Mouse (Mus musculus) mouse embryonic stem cell (cell line): ENCODE data around the gene Pars2.

Experiments used
- in situ Hi-C, 2 experiments: fragments of 300-500 bp; cut with MboI; formaldehyde crosslinking; loops; 1 replicate in 1 of 2; 3 replicates in 1 of 2; pipeline ENCODE4 v1.14.3; 2019 to 2020; ENCODE audit warnings: low sequenced_read_pairs in 2 of 2, low pct_unique_long_range_greater_than_20kb in 1 of 2, mixed read lengths in 1 of 2; ENCODE audit not compliant: unreplicated experiment in 1 of 2

The Pars2 gene

DNA sequence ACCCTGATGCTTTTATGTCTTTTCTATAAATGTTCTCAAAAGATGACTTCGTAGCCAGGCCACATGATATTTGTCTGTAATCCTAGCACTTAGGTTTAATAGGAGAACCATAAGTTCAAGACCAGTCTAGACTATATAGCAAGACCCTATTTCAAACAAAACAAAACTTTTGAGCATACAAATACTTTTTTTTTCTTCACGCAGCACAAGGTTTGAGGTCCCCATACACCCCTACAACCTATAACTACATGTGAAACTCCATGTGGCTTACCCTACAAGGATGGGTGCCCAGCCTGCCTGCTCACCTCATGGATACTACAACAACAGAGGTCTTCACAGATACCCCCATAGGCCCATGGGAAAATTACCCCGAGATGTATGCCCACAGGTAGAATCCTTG, 28.3 kb downstream of the Pars2 start:
- in situ Hi-C loops: no loop called here

DNA sequence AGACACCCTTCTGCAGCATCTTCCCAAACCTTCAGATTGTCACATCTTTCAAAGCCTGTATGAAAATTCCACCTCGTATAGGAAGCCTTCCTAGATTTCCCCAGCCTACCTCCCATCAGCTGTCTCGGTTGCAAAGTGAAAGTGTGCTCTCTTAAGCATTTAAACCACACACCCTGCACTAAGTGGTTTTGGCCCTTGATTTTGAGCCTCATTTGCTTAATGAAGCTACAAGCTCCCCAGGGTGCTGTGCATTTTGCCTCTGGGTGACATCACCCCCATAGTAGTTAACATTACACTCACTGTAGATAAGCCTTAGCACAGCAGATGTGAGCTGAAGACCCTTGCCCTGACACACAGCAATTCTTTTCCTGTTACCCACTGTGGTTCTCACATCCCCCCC, 30.1 kb downstream of the Pars2 start:
- in situ Hi-C loops: no loop called here

DNA sequence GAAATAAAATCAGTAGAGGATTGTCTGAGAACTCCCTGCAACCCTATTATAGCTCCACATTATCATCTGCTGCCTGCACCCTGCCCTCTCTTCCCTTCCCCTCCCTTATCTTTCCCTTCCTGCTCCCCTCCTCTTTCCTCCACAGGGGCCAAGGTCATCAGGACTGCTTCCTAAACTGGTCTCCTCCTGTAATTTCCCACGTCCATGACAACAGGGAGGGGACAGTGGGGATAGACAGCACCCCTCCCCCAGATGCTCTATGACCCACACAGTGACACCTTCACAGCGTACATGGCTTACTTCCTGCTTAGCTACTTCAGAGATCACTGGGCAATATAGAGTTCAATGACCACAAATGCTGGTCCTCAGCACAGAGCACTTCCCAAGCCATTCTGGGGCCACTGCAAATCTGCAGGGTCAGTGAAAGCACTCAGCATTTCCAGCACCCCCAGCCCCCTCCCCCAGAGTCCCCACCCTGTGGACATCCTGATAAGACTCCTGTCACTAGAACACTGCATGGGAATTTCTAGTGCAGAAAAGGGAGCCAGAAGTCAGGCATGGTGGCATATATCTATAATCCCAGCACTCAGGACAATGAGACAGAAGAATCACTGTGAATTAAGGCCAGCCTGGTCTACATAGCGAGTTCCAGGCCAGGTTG, 37.9 kb downstream of the Pars2 start:
- in situ Hi-C loops: no loop called here

DNA sequence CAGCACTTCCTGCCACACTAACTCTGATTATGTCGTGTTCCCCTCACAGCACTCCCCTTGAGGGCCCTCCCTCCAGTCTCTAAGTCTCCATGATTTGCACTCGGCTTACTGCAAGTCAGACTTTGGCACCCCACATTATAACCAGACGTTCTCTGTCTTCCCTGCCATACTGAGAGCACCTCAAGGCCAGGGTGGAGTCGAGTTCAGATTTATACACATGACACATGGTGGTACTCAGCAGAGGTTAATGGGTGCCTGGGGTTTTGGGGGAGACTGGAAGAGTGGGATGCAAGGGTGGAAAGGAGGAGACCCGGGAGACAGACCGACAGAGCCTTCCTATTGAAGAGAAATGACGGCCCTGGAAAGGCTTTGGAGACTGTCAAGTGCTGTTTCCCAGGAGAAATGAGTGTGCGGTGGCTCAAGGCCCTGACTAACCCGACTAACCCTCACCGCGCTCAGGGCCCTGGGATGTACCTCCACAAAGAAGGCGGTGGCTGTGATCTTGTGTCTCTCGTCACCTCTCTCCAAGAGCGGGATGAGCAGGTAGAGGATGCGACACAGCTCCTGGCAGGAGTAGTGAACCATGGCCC, 43.1 kb downstream of the Pars2 start:
- in situ Hi-C loops: no loop called here

DNA sequence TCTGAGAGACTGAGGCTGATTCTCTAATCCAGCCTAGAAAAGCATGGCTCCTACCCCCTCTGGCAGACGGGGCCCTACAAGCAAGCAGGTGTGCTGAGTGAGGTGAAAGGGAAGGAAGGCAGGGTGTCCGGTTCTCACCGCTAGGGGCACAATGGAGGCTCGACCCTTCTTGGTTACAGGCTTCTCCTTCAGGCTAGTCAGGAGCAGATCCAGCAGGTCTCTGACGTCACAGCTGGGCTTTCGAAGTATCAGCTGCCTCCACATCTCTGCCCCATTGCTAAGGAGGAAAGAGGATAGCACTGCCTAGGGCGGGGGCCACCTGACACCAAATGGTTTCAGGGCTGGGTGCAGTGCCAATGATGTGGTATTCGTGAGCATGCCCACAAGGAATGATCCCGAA, 49.1 kb downstream of the Pars2 start:
- in situ Hi-C loops: no loop called here

DNA sequence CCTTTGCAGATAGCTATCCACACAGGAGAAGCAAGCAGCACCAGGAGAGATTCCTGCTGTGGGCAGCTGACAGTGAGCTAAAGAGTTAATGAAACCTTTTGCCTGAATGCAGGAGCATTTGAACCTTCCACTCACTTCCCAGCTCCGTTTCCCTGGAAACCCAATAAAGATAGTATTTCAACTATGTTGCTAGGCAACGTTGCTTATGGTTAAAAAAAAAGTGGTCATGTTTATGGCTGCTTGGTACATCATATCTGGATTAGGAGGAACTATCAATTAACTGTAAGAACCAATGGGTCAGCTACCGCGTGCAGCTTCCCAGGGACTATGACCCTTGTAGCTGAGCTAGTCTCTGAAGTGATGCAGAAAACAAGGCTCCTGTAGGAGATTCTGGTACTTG, 49.9 kb downstream of the Pars2 start:
- in situ Hi-C loops: no loop called here

DNA sequence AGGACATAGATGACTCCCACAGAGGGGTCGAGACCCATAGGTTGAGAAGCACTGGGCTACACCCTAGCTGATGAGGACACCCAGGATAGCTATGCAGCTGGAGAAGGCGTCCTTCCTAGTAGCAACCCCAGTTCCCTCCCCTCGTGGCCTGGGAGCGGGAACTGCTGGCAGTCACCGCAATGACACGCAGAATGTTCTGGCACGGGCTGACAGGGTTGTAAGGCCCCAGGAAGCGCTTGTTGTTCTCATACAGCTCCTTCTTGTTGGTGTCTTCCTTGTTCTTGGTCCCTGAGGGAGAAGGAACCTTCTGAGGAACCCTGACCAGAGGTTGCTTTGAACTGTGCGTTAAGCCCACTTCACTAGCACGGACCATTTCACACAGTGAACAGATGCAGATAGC, 53.1 kb downstream of the Pars2 start:
- in situ Hi-C loops: no loop called here

DNA sequence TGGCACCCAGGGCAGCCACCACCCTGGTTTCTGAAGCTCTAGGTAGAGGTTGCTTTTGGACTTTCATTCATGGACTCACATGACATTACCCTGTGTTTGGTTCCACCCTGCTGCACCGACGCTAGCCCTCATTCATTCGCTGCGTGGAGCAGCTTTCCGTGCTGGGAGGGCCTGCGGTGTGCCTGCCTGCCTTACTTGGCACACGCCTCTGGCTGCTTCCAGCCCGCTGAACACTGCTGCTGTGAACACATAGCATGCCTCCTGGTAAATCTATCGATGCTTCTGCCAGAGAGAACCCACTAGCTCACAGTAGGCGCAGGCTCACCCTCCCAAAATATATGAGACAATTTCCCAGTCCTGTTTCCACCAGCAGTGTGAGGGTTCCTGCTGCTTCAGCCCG, 53.5 kb downstream of the Pars2 start:
- in situ Hi-C loops: no loop called here
